Mouse (Mus musculus) MEL (cell line): ENCODE results near the gene Pip4p1. TPM values are rescaled to one million over a fixed set of nuclear protein-coding genes. Genes with fewer than 3 reads are reported as not detected.
A peak's percentile ranks its signal among the peaks of the same experiment; 100 is the strongest.

Source experiments
- DNase-seq: peaks from one replicate; pipeline ENCODE4 v3.0.0; 2011; ENCODE audit warnings: low read depth, low spot score
- H3K27ac ChIP-seq: 2 replicates; pipeline ENCODE4 v1.5.1; 2012; ENCODE audit warnings: low read depth, mild to moderate bottlenecking, control low read depth, low read length, moderate library complexity; ENCODE audit not compliant: control insufficient read depth
- H3K27me3 ChIP-seq, 2 experiments: fragments of 150-350 bp in 1 of 2; sonication (generic) in 1 of 2; 2 replicates each; pipeline ENCODE4 v1.6.1; 2012; ENCODE audit warnings: low read length in 2 of 2, mild to moderate bottlenecking in 2 of 2, improper control_type of control experiment in 1 of 2, moderate library complexity in 1 of 2; ENCODE audit not compliant: insufficient read depth in 2 of 2, control insufficient read depth in 1 of 2
- H3K36me3 ChIP-seq, 2 experiments: 2 replicates each; pipeline ENCODE4 v1.6.1; 2012 to 2014; ENCODE audit warnings: low read length in 2 of 2, improper control_type of control experiment in 1 of 2, inconsistent platforms in 1 of 2, mild to moderate bottlenecking in 1 of 2; ENCODE audit not compliant: insufficient read depth in 2 of 2, control insufficient read depth in 1 of 2
- H3K4me1 ChIP-seq, 2 experiments: fragments of 150-350 bp in 1 of 2; sonication (generic) in 1 of 2; 2 replicates each; pipeline ENCODE4 v1.6.1; 2012; ENCODE audit warnings: low read length in 2 of 2, improper control_type of control experiment in 1 of 2, mild to moderate bottlenecking in 1 of 2; ENCODE audit not compliant: insufficient read depth in 2 of 2, control insufficient read depth in 1 of 2
- H3K4me3 ChIP-seq, 2 experiments: fragments of 150-350 bp in 1 of 2; sonication (generic) in 1 of 2; 2 replicates each; pipeline ENCODE4 v1.5.1; 2012; ENCODE audit warnings: low read depth in 2 of 2, low read length in 2 of 2, mild to moderate bottlenecking in 2 of 2, moderate library complexity in 2 of 2, control low read depth in 1 of 2, improper control_type of control experiment in 1 of 2; ENCODE audit not compliant: control insufficient read depth in 1 of 2, insufficient read depth in 1 of 2
- H3K79me2 ChIP-seq: 2 replicates; pipeline ENCODE4 v1.6.1; 2012; ENCODE audit warnings: mild to moderate bottlenecking, low read length, moderate library complexity; ENCODE audit not compliant: control insufficient read depth, poor library complexity, insufficient read depth
- H3K9ac ChIP-seq: 2 replicates; pipeline ENCODE4 v1.6.1; 2012; ENCODE audit warnings: low read depth, mild to moderate bottlenecking, control low read depth, low read length, moderate library complexity; ENCODE audit not compliant: control insufficient read depth, poor library complexity, severe bottlenecking
- H3K9me3 ChIP-seq: fragments of 150-350 bp; sonication (generic); replicated peaks from 2 replicates; pipeline ENCODE4 v1.6.1; 2012; ENCODE audit warnings: mild to moderate bottlenecking, low read length, improper control_type of control experiment, moderate library complexity; ENCODE audit not compliant: insufficient read depth
- BHLHE40 ChIP-seq: IDR thresholded peaks from 2 replicates; pipeline ENCODE4 v1.6.1; 2012; ENCODE audit warnings: low read depth, mild to moderate bottlenecking, inconsistent platforms, low read length, improper control_type of control experiment, borderline replicate concordance
- CHD1 ChIP-seq: IDR thresholded peaks from 2 replicates; pipeline ENCODE4 v1.6.1; 2012; ENCODE audit warnings: low read depth, mild to moderate bottlenecking, inconsistent platforms, low read length, improper control_type of control experiment
- CHD2 ChIP-seq: IDR thresholded peaks from 2 replicates; pipeline ENCODE4 v1.6.1; 2011; ENCODE audit warnings: low read length, improper control_type of control experiment
- E2F4 ChIP-seq: IDR thresholded peaks from 2 replicates; pipeline ENCODE4 v1.6.1; 2011; ENCODE audit warnings: low read depth, low read length, improper control_type of control experiment, borderline replicate concordance
- EP300 ChIP-seq, 2 experiments: IDR thresholded peaks; 2 replicates each; pipeline ENCODE4 v1.6.1; 2011; ENCODE audit warnings: improper control_type of control experiment in 2 of 2, low read length in 2 of 2, low read depth in 1 of 2, mild to moderate bottlenecking in 1 of 2
- ETS1 ChIP-seq: IDR thresholded peaks from 2 replicates; pipeline ENCODE4 v1.6.1; 2012; ENCODE audit warnings: low read depth, mild to moderate bottlenecking, inconsistent platforms, low read length, improper control_type of control experiment, moderate library complexity
- GABPA ChIP-seq: IDR thresholded peaks from 2 replicates; pipeline ENCODE4 v1.6.1; 2012; ENCODE audit warnings: low read depth, mild to moderate bottlenecking, inconsistent platforms, low read length, improper control_type of control experiment, moderate library complexity
- GATA1 ChIP-seq: IDR thresholded peaks from 2 replicates; pipeline ENCODE4 v1.6.1; 2011; ENCODE audit warnings: low read depth, low read length, improper control_type of control experiment
- HCFC1 ChIP-seq: IDR thresholded peaks from 2 replicates; pipeline ENCODE4 v1.6.1; 2012; ENCODE audit warnings: low read depth, mild to moderate bottlenecking, inconsistent platforms, low read length, improper control_type of control experiment, moderate library complexity
- JUND ChIP-seq: IDR thresholded peaks from 2 replicates; pipeline ENCODE4 v1.6.1; 2011; ENCODE audit warnings: low read depth, mild to moderate bottlenecking, improper control_type of control experiment, low read length
- KAT2A ChIP-seq: conservative IDR thresholded peaks from 2 replicates; pipeline ENCODE4 v1.6.1; 2012; ENCODE audit warnings: low read depth, low read length, improper control_type of control experiment, inconsistent platforms
- MAX ChIP-seq: IDR thresholded peaks from 2 replicates; pipeline ENCODE4 v1.6.1; 2011; ENCODE audit warnings: low read length, improper control_type of control experiment
- MAZ ChIP-seq: IDR thresholded peaks from 2 replicates; pipeline ENCODE4 v1.6.1; 2012; ENCODE audit warnings: low read depth, mild to moderate bottlenecking, inconsistent platforms, low read length, improper control_type of control experiment
- MXI1 ChIP-seq: IDR thresholded peaks from 2 replicates; pipeline ENCODE4 v1.6.1; 2011; ENCODE audit warnings: mild to moderate bottlenecking, low read depth, low read length, improper control_type of control experiment
- MYC ChIP-seq: IDR thresholded peaks from 2 replicates; pipeline ENCODE4 v1.6.1; 2011; ENCODE audit warnings: low read depth, mild to moderate bottlenecking, low read length, improper control_type of control experiment, moderate library complexity
- NELFE ChIP-seq: IDR thresholded peaks from 2 replicates; pipeline ENCODE4 v1.6.1; 2011; ENCODE audit warnings: low read depth, low read length, improper control_type of control experiment
- NRF1 ChIP-seq: IDR thresholded peaks from 2 replicates; pipeline ENCODE4 v1.6.1; 2014; ENCODE audit warnings: low read depth, mild to moderate bottlenecking, inconsistent platforms, low read length, improper control_type of control experiment, moderate library complexity; ENCODE audit not compliant: poor library complexity, insufficient read depth, severe bottlenecking
- POLR2AphosphoS2 ChIP-seq: IDR thresholded peaks from 2 replicates; pipeline ENCODE4 v1.6.1; 2011; ENCODE audit warnings: low read length, improper control_type of control experiment
- RCOR1 ChIP-seq: IDR thresholded peaks from 2 replicates; pipeline ENCODE4 v1.6.1; 2012; ENCODE audit warnings: low read depth, mild to moderate bottlenecking, inconsistent platforms, low read length, improper control_type of control experiment
- SIN3A ChIP-seq: IDR thresholded peaks from 2 replicates; pipeline ENCODE4 v1.6.1; 2012; ENCODE audit warnings: low read length, improper control_type of control experiment, inconsistent platforms
- SMC3 ChIP-seq: IDR thresholded peaks from 2 replicates; pipeline ENCODE4 v1.6.1; 2011; ENCODE audit warnings: low read depth, low read length, improper control_type of control experiment
- TCF12 ChIP-seq: IDR thresholded peaks from 2 replicates; pipeline ENCODE4 v1.6.1; 2014; ENCODE audit warnings: low read depth, mild to moderate bottlenecking, inconsistent platforms, low read length, improper control_type of control experiment, moderate library complexity
- UBTF ChIP-seq: IDR thresholded peaks from 2 replicates; pipeline ENCODE4 v1.6.1; 2012; ENCODE audit warnings: low read depth, mild to moderate bottlenecking, inconsistent platforms, low read length, improper control_type of control experiment, moderate library complexity, borderline replicate concordance; ENCODE audit not compliant: insufficient read depth
- USF1 ChIP-seq: IDR thresholded peaks from 2 replicates; pipeline ENCODE4 v1.6.1; 2014; ENCODE audit warnings: low read depth, mild to moderate bottlenecking, inconsistent platforms, low read length, improper control_type of control experiment, moderate library complexity
- USF2 ChIP-seq, 2 experiments: IDR thresholded peaks; 2 replicates each; pipeline ENCODE4 v1.6.1; 2011 to 2012; ENCODE audit warnings: improper control_type of control experiment in 2 of 2, low read length in 2 of 2, borderline replicate concordance in 1 of 2, inconsistent platforms in 1 of 2, low read depth in 1 of 2, mild to moderate bottlenecking in 1 of 2; ENCODE audit not compliant: insufficient read depth in 1 of 2
- ZC3H11A ChIP-seq: IDR thresholded peaks from 2 replicates; pipeline ENCODE4 v1.6.1; 2012; ENCODE audit warnings: low read depth, mild to moderate bottlenecking, inconsistent platforms, low read length, improper control_type of control experiment
- ZMIZ1 ChIP-seq: IDR thresholded peaks from 2 replicates; pipeline ENCODE4 v1.6.1; 2012; ENCODE audit warnings: low read depth, mild to moderate bottlenecking, inconsistent platforms, low read length, improper control_type of control experiment, moderate library complexity
- polyA plus RNA-seq, 2 experiments: library from polyadenylated mRNA; stranded (reverse) in 1 of 2; unstranded in 1 of 2; fragments of >175 nt in 1 of 2; fragments of >200 nt in 1 of 2; gene quantifications; 2 replicates each; pipeline versions ENCODE4 v1.2.1 to v1.2.4; 2012; ENCODE audit warnings: low replicate concordance in 2 of 2, low read depth in 1 of 2; ENCODE audit not compliant: insufficient read length in 2 of 2, insufficient read depth in 1 of 2, missing spikeins in 1 of 2
- total RNA-seq: library from RNA; depleted of rRNA; stranded (reverse); fragments of 300-350 nt; gene quantifications from 2 replicates; pipeline ENCODE4 v1.2.3, GENCODE M21; 2012

The Pip4p1 gene
- total and polyA plus RNA-seq, 3 experiments = 12.2 to 21.6 TPM; not detected in 1

DNA sequence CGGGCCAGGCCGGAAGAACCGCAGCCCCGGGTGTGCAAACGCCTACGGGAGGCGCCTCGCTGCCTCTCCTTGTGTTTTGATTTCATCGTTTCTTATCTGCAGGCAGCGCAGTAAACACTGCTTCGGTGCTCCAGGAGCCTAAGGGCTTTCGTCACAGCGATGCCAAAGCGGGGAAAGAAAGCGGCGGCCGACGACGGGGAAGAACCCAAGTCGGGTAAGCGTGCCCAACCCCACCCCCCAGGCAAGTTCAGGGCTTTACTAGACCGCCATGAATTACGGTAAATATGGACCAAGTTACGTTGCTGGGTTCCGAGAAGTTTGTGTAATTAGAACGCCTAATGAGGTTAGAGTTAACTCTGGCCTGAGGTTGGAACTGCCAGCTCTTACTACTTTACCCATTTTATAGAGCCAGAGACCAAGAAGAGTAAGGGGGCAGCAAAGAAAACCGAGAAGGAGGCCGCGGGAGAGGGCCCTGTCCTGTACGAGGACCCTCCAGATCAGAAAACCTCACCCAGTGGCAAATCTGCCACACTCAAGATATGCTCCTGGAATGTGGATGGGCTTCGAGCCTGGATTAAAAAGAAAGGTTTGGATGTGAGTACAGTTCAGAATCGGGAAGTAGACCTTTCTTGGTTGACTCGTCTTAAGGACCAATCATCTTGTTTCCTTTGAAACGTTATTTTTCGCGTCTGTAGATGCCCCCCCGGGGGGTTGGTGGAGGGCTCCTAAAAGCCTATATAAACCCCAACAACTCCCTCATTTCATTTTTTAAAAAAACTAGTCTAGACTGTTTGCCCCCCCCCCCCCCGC lies 5.3 kb downstream of the Pip4p1 start:
- TF ChIP-seq ZMIZ1 (0 out of 2 replicates have a peak, but pooled peaks have one; percentile 53), UBTF (0 out of 2 replicates have a peak, but pooled peaks have one; percentile 4), SIN3A (peak; percentile 75), ZC3H11A (no peak), GATA1 (peak; percentile 56), MXI1 (peak; percentile 82), CHD2 (no peak), POLR2AphosphoS2 (peak; percentile 15; the same call in 1 of the 2 replicates)
- peak; percentile 56 for DNase-seq
- Histone ChIP-seq H3K4me1 (no peaks in the 10 kb centered on the region), H3K27ac (peak overlapping the region; percentile 74), H3K9ac (peak overlapping the region; percentile 76), H3K4me3 (peak overlapping the region; percentile 59 to 78), H3K27me3 (no peaks in the 10 kb centered on the region), H3K36me3 (peaks cover 0 to 8% of the 10 kb centered on the region in 2 experiments; a peak in 2 of 4 replicates), H3K9me3 (no peaks in the 10 kb centered on the region), H3K79me2 (peaks cover 24% of the 10 kb centered on the region)

DNA sequence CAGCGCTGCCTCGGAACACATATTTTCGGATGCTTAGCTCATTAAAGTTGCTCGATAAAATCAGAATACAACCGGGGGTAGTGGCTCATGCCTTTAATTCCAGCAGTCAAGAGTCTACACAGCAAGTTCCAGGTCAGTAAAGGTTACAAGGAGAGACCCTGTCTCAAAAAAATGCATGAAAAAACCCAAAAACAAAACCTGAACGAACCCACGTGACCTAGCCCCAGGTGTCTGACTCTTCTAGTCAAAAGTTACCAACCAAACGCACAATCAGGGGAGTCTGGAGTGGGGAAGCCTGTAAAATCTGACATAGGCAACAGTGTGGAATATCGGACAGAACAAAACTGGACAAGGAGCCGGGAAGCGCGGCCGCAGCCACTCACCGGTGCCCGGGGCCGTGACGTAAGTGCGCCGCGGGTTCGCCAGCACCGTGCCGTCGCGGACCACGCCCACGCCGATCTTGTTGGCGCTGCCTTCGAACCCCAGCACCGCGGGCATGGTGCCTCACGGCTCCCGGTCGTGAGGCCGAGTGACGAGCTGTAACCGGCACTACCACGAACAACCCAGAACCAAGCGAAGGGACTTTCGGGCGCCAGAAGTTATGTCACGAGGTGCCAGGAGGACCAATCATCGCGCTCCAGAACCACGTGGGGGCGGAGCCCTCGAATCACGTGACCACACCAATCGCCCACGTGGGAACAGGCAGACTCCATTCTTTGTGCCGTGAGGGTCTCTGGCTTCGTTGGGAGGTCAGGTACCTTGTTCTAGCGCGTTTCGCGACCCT lies 6.2 kb downstream of the Pip4p1 start, which contains the start of the genes Osgep and Apex1:
Gene Osgep (minus strand): TSS at position 613 of the 784 bp plus-strand sequence.
Gene Apex1 (plus strand): TSS at position 688 of the 784 bp plus-strand sequence.
- no peaks in the 10 kb centered on the region for H3K27me3 ChIP-seq
- peak; percentile 98 for DNase-seq
- peak within 1 kb of the TSS; percentile 83 for H3K27ac ChIP-seq
- peaks cover 0 to 5% of the 10 kb centered on the region in 2 experiments; a peak in 2 of 4 replicates for H3K36me3 ChIP-seq
- H3K9me3 ChIP-seq = no peaks in the 10 kb centered on the region
- H3K9ac ChIP-seq = peak within 1 kb of the TSS; percentile 76
- H3K79me2 ChIP-seq = peaks cover 21% of the 10 kb centered on the region
- peak within 1 kb of the TSS; percentile 78 to 90 for H3K4me3 ChIP-seq
- no peaks in the 10 kb centered on the region for H3K4me1 ChIP-seq
- TF ChIP-seq GATA1 (no peak), MXI1 (peak; percentile 99), USF2 (IDR thresholded peaks at IDR 0.05; ENCODE audit: borderline replicate concordance in 1 of 2, insufficient read depth in 1 of 2, low read depth in 1 of 2, low read length in 2 of 2) (peak; percentile 97 to 98), BHLHE40 (peak; percentile 75; the same call in 1 of the 2 replicates), MYC (peak; percentile 99), ZMIZ1 (no peak), ZC3H11A (no peak), SMC3 (no peak), NELFE (peak; percentile 49; the same call in 1 of the 2 replicates), NRF1 (0 out of 2 replicates have a peak, but pooled peaks have one; percentile 13), CHD1 (no peak; the same call in 1 of the 2 replicates), RCOR1 (no peak), EP300 (IDR thresholded peaks at IDR 0.05; ENCODE audit: low read depth in 1 of 2, low read length in 2 of 2) (no peak), USF1 (peak; percentile 95), MAZ (no peak), E2F4 (peak; percentile 53; the same call in 1 of the 2 replicates), TCF12 (peak; percentile 28; the same call in 1 of the 2 replicates), CHD2 (no peak), ETS1 (peak; percentile 6; the same call in 1 of the 2 replicates), KAT2A (no peak), JUND (no peak), MAX (peak; percentile 100), SIN3A (peak; percentile 94), HCFC1 (peak; percentile 76), GABPA (no peak)
